Mouse (Mus musculus) left cerebral cortex, adult 2 months (tissue): ENCODE data around the gene Qtrt1. TPM values are rescaled to one million over a fixed set of nuclear protein-coding genes. Genes with fewer than 3 reads are reported as not detected.
"Not testable (repeated sequence)": the region's sequence is repeated elsewhere in the genome, so short reads cannot be mapped to it uniquely, and the experiment has no call there.

ENCODE experiments used
- DNase-seq, 2 experiments: peaks; one replicate each; pipeline ENCODE4 v3.0.0; 2021 to 2022; ENCODE audit warnings: low spot score in 2 of 2, mixed read lengths in 1 of 2; ENCODE audit errors: extremely low spot score in 1 of 2
- H3K27ac ChIP-seq: fragments of 200-600 bp; 2 replicates; pipeline ENCODE4 v1.8.1; 2022
- H3K4me3 ChIP-seq: fragments of 200-600 bp; 2 replicates; pipeline ENCODE4 v1.8.1; 2022
- CTCF ChIP-seq: fragments of 200-600 bp; IDR thresholded peaks from 2 replicates; pipeline ENCODE4 v1.8.1; 2022; ENCODE audit warnings: antibody characterized with exemption, mild to moderate bottlenecking, moderate library complexity
- intact Hi-C: fragments of 180-260 bp; cut with DNase I; formaldehyde crosslinking; loops from one replicate; pipeline ENCODE4 v1.15.1; 2025
- total RNA-seq, 2 experiments: library from RNA; stranded (reverse); gene quantifications; 2 replicates each; pipeline ENCODE4 v1.2.3; 2021

Gene Qtrt1
- total RNA-seq, 2 experiments from 2014 or later: 26.2 to 35.7 TPM

DNA sequence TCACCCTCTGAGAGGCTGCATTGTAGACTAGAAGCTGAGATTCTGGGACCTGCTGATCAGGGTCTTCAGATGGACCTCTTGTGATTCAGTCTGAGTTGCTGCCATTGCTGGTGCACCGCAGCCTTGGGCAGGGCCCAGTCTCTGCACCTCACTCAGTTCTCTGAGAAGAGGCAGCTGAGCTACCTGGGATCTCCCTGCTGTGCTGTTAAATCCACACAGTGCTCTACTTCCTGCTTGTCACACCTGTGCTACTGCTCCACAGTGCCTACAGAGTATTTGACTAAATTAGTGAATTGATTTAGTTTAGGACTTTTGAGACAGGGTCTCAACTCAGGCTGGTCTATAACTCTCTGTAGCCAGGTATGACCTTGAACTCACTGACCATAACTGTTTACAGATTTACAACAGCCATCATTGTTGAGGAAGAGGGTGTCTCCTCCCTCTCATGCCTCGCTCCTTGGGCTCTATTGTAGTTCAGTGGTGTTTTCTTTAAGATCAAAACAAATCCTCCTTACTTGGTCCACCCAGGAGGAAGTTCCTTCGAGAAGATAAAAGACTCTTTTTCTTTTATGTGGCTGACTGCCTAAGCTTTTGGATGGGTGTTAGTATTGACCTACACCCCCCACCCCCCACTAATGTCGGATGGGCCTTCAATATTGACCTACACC, 43.6 kb downstream of the Qtrt1 start:
- peak overlapping the region; percentile 74 for H3K27ac ChIP-seq
- intact Hi-C loops: no loop called here
- no peak for TF ChIP-seq CTCF

DNA sequence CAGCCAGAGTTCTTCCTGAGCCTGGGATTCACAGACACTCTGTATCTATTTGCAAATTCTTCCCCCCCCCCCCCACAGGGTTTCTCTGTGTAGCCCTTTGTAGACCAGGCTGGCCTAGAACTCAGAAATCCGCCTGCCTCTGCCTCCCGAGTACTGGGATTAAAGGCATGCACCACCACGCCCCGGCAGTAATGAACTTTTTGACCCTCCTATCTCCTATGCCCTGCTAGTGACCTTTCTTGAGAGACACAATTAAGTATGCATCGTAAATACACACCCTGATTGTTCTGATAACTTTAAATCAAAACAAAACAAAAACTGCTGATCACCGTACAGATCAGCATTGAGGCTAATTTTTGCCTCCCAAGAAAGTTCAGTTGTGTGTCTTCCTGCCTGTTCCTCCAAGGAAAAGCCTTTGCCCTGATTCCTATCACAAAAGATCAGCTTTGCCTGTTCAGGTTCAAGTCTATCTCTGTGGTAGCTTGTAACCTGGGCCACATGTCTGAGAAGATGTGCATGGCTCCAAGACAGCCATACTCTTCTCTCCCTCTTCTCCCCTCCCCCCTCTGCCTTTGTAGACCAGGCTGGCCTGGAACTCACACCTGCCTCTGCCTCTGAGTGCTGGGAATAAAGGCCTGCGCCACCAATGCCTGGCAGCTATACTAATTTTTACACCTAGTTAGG, 44.8 kb downstream of the Qtrt1 start:
- intact Hi-C loops: no loop called here
- no peak overlapping the region for H3K4me3 ChIP-seq
- DNase-seq: no peak
- TF ChIP-seq CTCF: no peak
- H3K27ac ChIP-seq: no peak overlapping the region

More for the DNA sequence above, 43.6 kb downstream of the Qtrt1 start:
- DNase-seq: no peak
- no peak overlapping the region for H3K4me3 ChIP-seq

DNA sequence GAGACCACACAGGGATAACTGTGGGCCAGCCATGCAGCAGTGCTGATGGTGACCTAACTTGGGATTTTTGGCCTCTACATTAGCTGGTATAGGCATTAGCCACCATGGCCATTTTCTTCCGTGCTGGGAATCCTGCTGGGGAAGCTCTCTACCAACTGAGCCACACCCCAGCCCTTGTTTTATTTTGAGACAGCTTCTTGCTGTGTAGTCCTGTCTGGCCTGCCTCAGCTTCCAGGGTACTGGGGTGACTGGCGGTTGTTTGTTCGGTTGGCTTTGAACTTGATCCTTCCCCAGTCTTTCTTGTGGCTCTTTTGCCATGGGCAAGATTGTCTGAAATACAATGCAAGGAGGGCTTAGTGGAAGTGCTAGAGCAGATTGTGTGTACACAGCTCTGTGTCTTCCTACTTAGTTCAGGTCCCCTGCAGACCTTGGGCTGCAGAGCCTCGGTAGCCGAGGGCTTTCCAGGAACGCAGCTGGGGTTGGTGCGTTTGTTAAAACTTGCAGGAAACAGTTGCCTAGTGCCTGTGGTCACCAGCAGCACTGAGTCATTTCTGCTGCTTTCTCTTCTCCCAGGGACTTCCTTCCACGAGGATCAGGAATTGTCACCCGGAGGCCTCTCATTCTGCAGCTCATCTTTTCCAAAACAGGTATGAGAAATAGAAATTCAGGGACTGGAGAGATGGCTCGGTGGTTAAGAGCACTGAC, 45.4 kb downstream of the Qtrt1 start:
- no peak overlapping the region; the same call in 1 of the 2 replicates for H3K27ac ChIP-seq
- no peak for TF ChIP-seq CTCF
- intact Hi-C loops: no loop called here
- H3K4me3 ChIP-seq: no peak overlapping the region
- DNase-seq: no peak

DNA sequence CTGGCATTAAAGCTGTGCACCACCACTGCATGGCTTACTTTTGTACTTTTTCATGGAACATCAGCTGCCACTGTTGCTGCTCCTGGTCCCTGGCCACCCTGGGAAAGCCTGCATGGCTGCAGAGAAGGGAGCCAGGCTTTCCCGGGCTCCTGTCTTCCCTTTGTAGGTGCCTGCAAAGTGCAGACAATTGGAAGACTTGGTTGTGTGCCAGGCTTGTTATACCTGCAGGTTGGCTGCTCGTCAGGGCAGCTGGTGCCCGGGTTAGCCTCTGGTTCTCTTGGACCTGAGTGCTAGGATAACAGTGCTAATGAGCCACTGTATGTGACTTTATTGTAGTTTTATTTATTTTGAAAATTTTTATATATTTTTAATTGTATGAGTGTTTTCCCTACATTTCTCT, 47.2 kb downstream of the Qtrt1 start:
- no peak for TF ChIP-seq CTCF
- intact Hi-C loops: no loop called here
- Histone ChIP-seq H3K27ac (no peak overlapping the region), H3K4me3 (no peak overlapping the region)
- DNase-seq: no peak

DNA sequence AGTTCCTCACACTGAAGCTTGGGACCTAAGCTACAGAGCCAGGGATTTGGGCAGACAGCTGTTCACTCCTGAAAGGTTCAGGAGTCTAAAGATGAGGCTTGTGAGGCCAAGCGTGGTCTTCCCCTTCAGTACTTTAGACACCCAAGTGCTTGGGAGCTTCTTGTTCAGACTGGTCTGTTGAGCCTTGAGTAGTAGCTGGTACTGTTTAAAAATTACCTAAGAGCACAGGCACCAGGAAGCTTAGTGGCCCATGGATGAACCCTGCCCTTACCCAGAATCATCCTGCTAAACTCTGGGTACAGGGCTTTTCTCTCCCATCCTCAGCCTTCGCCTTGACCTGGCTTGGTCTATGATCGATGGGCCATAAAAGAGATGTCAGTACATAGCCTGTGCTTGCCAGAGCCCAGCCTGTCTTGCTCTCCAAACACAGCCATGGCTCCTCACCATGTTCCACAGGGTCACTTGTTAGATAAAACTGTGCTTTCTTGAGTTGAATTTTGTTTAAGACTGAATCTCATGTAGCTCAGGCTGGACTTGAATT, 48.8 kb downstream of the Qtrt1 start:
- no peak for DNase-seq
- no peak overlapping the region for H3K27ac ChIP-seq
- intact Hi-C loops: loop anchor here (5.0 kb wide), 1 partner anchor 33 kb away; no protein-coding TSS in a partner anchor
- no peak overlapping the region for H3K4me3 ChIP-seq
- no peak for TF ChIP-seq CTCF

DNA sequence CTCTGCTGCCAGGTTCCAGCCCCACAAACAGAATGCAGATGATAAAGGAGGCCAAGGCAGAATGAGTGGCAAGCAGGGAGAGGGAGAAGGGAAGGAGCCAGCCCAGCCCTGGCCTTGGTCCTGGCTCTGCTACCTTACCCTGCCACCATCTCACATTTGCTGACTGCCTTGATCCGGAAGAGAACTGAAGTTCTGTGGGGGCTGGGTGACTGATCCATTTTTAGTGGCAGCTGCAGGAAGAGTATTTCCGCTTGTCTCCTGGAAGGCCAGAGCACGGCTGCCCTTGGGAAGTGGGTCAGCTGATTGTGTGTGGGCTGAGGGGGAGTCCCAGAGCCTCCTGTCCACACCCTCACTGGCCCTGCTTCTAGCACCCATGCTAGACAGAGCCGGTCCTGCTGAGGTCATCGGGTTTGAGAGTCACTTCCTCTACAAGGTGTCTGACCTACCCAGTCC, 51.5 kb downstream of the Qtrt1 start:
- Histone ChIP-seq H3K4me3 (no peak overlapping the region), H3K27ac (peak overlapping the region; percentile 58)
- intact Hi-C loops: loop anchor here (5.0 kb wide), 1 partner anchor 36 kb away; no protein-coding TSS in a partner anchor
- DNase-seq: peak in 1 of 2 experiments; percentile 31
- no peak for TF ChIP-seq CTCF

DNA sequence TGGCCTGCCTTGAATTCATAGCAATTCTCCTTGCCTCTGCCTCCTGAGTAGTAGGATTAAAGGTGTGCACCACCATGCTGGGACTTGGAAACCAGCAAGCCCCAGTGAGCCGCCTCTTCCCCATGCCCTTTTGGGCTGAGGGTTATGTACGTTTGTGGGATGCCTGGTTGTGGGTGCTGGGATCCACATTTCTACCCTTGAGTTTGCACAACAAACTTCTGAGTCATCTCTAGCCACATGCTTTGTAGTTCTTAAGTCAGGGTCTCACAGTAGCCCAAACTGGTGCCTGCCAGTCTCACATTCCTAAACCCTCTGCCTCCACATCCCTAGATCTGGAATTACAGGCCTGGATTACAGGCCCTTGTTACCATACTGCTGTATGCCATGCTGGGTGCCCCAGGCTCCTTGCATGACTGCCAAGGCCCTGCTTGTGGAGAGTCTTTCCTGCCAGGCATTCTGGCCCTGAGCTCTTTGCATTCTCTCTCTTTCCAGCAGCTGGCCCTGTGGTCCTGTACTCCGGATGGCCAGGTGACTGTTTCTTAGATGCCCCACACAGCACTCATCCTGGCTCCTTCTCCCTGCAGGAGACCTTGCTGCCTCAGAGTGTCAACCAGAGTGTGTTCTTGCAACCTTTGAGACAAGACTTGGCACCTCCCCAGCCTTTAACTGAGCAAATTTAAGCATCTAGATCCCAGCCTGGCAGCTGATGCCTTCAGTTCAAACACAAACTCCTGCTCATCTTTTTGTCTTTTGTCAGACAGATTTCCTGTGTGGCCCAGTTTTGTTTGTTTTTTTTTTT, 52.3 kb downstream of the Qtrt1 start:
- intact Hi-C loops: loop anchor here (5.0 kb wide), 1 partner anchor 37 kb away; no protein-coding TSS in a partner anchor
- Histone ChIP-seq H3K4me3 (no peak overlapping the region), H3K27ac (peak overlapping the region; percentile 58)
- no peak for TF ChIP-seq CTCF
- no peak for DNase-seq

DNA sequence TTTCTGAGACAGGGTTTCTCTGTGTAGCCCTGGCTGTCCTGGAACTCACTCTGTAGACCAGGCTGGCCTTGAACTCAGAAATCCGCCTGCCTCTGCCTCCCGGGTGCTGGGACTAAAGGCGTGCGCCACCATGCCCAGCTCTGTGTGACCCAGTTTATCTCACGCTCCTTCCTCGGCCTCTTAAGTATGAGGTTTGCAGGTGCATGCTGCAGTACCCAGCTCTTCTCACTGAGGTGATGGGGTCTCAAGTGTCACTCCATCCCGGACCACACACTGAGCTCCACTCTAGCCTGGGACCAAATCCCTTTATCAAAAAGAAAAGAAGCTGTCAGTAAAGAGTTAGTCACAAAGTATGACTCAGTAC, 52.9 kb downstream of the Qtrt1 start:
- DNase-seq, H3K27ac ChIP-seq, H3K4me3 ChIP-seq: not testable (repeated sequence)
- intact Hi-C loops: loop anchor here (5.0 kb wide), 1 partner anchor 37 kb away; no protein-coding TSS in a partner anchor

DNA sequence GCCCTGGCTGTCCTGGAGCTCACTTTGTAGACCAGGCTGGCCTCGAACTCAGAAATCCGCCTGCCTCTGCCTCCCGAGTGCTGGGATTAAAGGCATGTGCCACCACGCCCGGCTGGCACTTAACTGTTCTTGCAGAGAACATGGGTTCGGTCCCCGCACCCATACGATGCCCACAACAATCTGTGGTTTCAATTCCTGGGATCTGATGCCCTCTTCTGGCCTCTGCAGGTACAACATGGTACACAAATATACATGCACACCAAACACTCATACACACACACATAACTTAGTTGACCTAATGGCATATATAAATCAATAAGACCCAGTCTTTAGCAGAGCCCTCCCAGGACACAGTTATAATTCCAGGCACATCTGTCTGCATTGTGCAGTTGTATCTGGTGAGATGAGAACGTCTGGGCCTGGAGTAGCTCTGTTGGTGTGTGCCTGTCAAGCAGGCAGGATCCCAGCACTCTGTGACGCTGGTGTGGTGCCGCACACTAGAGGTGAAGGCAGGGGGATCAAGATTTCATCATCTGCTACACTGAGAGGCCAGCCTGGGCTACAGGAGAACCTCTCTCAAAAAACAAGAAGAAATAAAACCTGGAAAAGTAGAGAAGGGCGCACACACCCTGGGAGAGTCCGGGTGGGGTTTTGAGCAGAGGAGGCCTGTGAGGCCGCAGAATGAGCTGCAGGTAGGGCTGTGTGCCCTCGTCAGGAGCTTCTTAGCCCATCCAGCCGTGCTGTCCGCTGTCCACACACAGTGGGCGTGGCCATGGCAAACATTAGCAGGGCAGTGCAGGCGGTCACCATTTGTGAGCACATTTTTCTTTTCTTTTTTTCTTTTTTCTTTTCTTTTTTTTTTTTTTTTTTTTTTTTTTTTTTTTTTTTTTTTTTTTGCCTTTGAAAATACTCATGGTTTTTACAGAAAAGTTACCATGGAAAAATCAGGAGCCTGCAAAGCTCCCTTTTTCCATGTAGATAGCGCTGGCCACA, 57.7 kb downstream of the Qtrt1 start:
- peak; percentile 71 for TF ChIP-seq CTCF
- intact Hi-C loops: loop anchor here (1.0 to 2.0 kb wide), 2 partner anchors 59 to 103 kb away; partner anchors contain the start of gene Qtrt1
- Histone ChIP-seq H3K27ac (no peak overlapping the region), H3K4me3 (no peak overlapping the region)
- DNase-seq: peak in 1 of 2 experiments; percentile 48

Other genes with a start within 250 kb of the Qtrt1 start
- 100 to 1,000 TPM; 101 to 106 TPM for gene Pde4a, start 246.1 kb upstream of the Qtrt1 start, total RNA-seq
- 10 to 100 TPM; 53.0 to 53.7 TPM for gene Keap1, start 172.5 kb upstream of the Qtrt1 start, total RNA-seq
- gene S1pr5, start 163.4 kb upstream of the Qtrt1 start, total RNA-seq: 1 to 10 TPM; 6.8 to 8.3 TPM
- 10 to 100 TPM; 45.3 to 49.5 TPM for gene Atg4d, start 146.5 kb upstream of the Qtrt1 start, total RNA-seq
- gene Kri1, start 123.9 kb upstream of the Qtrt1 start, total RNA-seq: 10 to 100 TPM; 43.3 to 46.1 TPM
- gene Cdkn2d, start 120.4 kb upstream of the Qtrt1 start, total RNA-seq: 10 to 100 TPM; 47.9 to 54.6 TPM
- gene Ap1m2, start 99.5 kb upstream of the Qtrt1 start, total RNA-seq: 1 to 10 TPM; 1.2 to 2.4 TPM
- 10 to 100 TPM; 47.5 to 53.6 TPM for gene Slc44a2, start 91.1 kb upstream of the Qtrt1 start, total RNA-seq
- 10 to 100 TPM; 83.8 TPM for gene Ilf3, start 44.0 kb upstream of the Qtrt1 start, total RNA-seq
- 10 to 100 TPM; 56.1 to 61.0 TPM for gene Dnm2, start 13.1 kb downstream of the Qtrt1 start, total RNA-seq
- 10 to 100 TPM; 13.1 to 13.9 TPM for gene Tmed1, start 98.4 kb downstream of the Qtrt1 start, total RNA-seq
- under 1 TPM in 1 of 2 experiments, not detected in 1; 0.29 TPM for gene AB124611, start 114.3 kb downstream of the Qtrt1 start, total RNA-seq
- 10 to 100 TPM; 78.2 to 79.5 TPM for gene Carm1, start 135.1 kb downstream of the Qtrt1 start, total RNA-seq
- 10 to 100 TPM; 52.3 to 53.2 TPM for gene Timm29, start 180.9 kb downstream of the Qtrt1 start, total RNA-seq
- 10 to 100 TPM; 21.7 to 22.2 TPM for gene Yipf2, start 181.0 kb downstream of the Qtrt1 start, total RNA-seq
- 100 to 1,000 TPM; 117 to 124 TPM for gene Smarca4, start 204.3 kb downstream of the Qtrt1 start, total RNA-seq